ENCODE assay signal across 8 mouse cellular contexts in the genomic region with DNA sequence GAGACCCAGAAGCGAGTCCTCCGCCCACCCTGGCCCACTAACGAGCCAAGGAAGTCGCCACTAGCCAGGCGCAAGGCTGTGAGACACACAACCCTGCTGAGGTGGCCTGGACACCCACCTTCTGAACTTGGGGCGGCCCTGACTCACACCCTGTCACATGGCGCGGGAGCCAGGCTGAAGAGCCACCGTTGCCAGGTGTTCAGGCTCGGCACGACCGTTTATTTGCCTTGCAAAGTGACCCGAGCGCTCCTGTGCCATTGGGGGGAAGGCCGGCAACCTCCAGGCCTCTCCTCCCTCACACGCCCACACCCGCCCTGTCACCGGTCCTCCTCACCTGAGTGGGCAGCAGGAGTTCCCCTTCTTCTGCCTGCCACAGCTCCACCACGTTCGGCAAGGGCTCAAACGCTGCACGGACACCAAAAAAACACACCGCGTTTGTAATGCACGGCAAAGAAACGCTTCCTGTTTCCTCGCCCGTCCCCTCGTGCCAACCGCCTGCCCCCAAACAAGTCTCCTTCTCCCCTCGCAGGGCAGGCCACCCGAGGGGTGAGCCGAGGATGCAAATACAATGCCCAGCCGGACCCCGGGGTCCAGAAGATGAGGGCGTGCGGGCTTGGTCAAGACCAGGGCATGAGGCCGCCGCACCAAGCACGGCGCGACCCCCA. TPM values are rescaled to one million over a fixed set of nuclear protein-coding genes. Genes with fewer than 3 reads are reported as not detected.
DNase-seq lines count a peak whose midpoint lies in the region; ATAC-seq and TF ChIP-seq lines count a peak whose summit lies in the region.

No protein-coding gene starts in this region.

- WGBS in limb, embryonic 12.5 days: under 1% methylated on average over 42 of the region's 42 CpGs
- WGBS in midbrain, embryonic 11.5 days: under 1% methylated on average over 42 of the region's 42 CpGs
- under 1% methylated on average over 42 of the region's 42 CpGs for WGBS in small intestine, adult 2 months

- peak; percentile 7; the same call in 1 of the 2 replicates for ATAC-seq in limb, embryonic 12.5 days (ENCODE audit: insufficient number of reproducible peaks, insufficient read depth, low FRiP score, low TSS enrichment, low read depth)
- ATAC-seq in midbrain, embryonic 11.5 days (ENCODE audit: low FRiP score): peak; percentile 34

- no peak for TF ChIP-seq CTCF in gastrocnemius, adult 2 months (IDR thresholded peaks at IDR 0.05)
- TF ChIP-seq CTCF in small intestine, adult 2 months (IDR thresholded peaks at IDR 0.05; ENCODE audit: extremely low read depth, insufficient read length, insufficient replicate concordance, low read depth, low read length): no peak

- peak overlapping the region; percentile 98 for H3K4me3 ChIP-seq in gastrocnemius, adult 2 months
- peak overlapping the region; percentile 92 for H3K4me3 ChIP-seq in limb, embryonic 12.5 days (replicated peaks)
- peak overlapping the region; percentile 96 for H3K4me3 ChIP-seq in midbrain, embryonic 11.5 days (ENCODE audit: low read depth, low read length)
- peak overlapping the region; percentile 98 for H3K4me3 ChIP-seq in small intestine, adult 2 months (ENCODE audit: low read depth, low read length)

- H3K4me2 ChIP-seq in limb, embryonic 12.5 days: peak overlapping the region; percentile 94
- peak overlapping the region; percentile 90 for H3K4me2 ChIP-seq in midbrain, embryonic 11.5 days

- intact Hi-C loops in gastrocnemius, adult 2 months (cut with DNase I): loop anchor here (5.0 kb wide), 2 partner anchors 42 to 92 kb away; no protein-coding TSS in a partner anchor

- peaks cover 4% of the 10 kb centered on the region; the same call in 1 of the 2 replicates for H3K36me3 ChIP-seq in limb, embryonic 12.5 days
- no peaks in the 10 kb centered on the region for H3K36me3 ChIP-seq in midbrain, embryonic 11.5 days (ENCODE audit: control insufficient read depth, insufficient read depth, low read length)
- H3K36me3 ChIP-seq in small intestine, adult 2 months (ENCODE audit: control insufficient read depth, insufficient read depth, low read length): no peaks in the 10 kb centered on the region

- peak; percentile 54; the same call in 1 of the 2 replicates for TF ChIP-seq POLR2A in small intestine, adult 2 months (IDR thresholded peaks at IDR 0.05; ENCODE audit: low read depth, low read length)

- H3K9ac ChIP-seq in limb, embryonic 12.5 days (replicated peaks): peak overlapping the region; percentile 97
- H3K9ac ChIP-seq in midbrain, embryonic 11.5 days (ENCODE audit: low read length): peak overlapping the region; percentile 99

- peaks cover 33% of the 10 kb centered on the region for H3K4me1 ChIP-seq in limb, embryonic 12.5 days (replicated peaks)
- H3K4me1 ChIP-seq in midbrain, embryonic 11.5 days (ENCODE audit: control insufficient read depth, insufficient read depth, low read length): peaks cover 24% of the 10 kb centered on the region
- peaks cover 9% of the 10 kb centered on the region for H3K4me1 ChIP-seq in small intestine, adult 2 months (ENCODE audit: control insufficient read depth, insufficient read depth, insufficient read length, low read length)

- no peaks in the 10 kb centered on the region for H3K27me3 ChIP-seq in limb, embryonic 12.5 days
- no peaks in the 10 kb centered on the region; the same call in 1 of the 2 replicates for H3K27me3 ChIP-seq in midbrain, embryonic 11.5 days (ENCODE audit: control insufficient read depth, insufficient read depth, low read length)
- no peaks in the 10 kb centered on the region for H3K27me3 ChIP-seq in small intestine, adult 2 months (ENCODE audit: control insufficient read depth, insufficient read depth, low read length)

- H3K9me3 ChIP-seq in limb, embryonic 12.5 days: no peaks in the 10 kb centered on the region
- H3K9me3 ChIP-seq in midbrain, embryonic 11.5 days (ENCODE audit: control insufficient read depth, low read length): no peaks in the 10 kb centered on the region

- peak overlapping the region; percentile 92 for H3K27ac ChIP-seq in gastrocnemius, adult 2 months
- peak overlapping the region; percentile 95 for H3K27ac ChIP-seq in limb, embryonic 12.5 days
- H3K27ac ChIP-seq in midbrain, embryonic 11.5 days (ENCODE audit: low read depth, low read length): peak overlapping the region; percentile 89
- peak overlapping the region; percentile 64 for H3K27ac ChIP-seq in small intestine, adult 2 months (ENCODE audit: insufficient read depth, low read depth, low read length)

- peak; percentile 56 to 64 for DNase-seq in thymus, postnatal 10 days (ENCODE audit: low spot score in 2 of 2)
- no peak for DNase-seq in thymus, postnatal 14 days
- DNase-seq in cerebellum, postnatal 36 days: peak; percentile 42 to 43
- peak; percentile 74 for DNase-seq in gastrocnemius, adult 2 months
- DNase-seq in induced T-regulatory cell, adult 2 months (ENCODE audit: low read depth): peak; percentile 75
- DNase-seq in midbrain, embryonic 11.5 days (ENCODE audit: low spot score, missing footprints): peak; percentile 96

RNA-seq across cellular contexts. Expression of gene Tmem131l, which starts 0.9 kb away (rescaled TPM):
- total RNA-seq in gastrocnemius, adult 2 months (2021): 10 to 100 TPM; 12.0 to 17.4 TPM
- 68.1 and 72.0 TPM in 2 replicates for polyA plus RNA-seq in limb, embryonic 12.5 days (2016; fragmentation: Nextera tagmentation; extraction: Ambion mirVana)
- polyA plus RNA-seq in midbrain, embryonic 11.5 days (2014; fragmentation: Nextera tagmentation; extraction: Ambion mirVana): 67.1 and 76.3 TPM in 2 replicates
- 10.3 and 13.2 TPM in 2 replicates for polyA plus RNA-seq in small intestine, adult 2 months (2012; rRNA removed)
